Mouse (Mus musculus): ENCODE data around the gene Gmeb1.

Gene Gmeb1

DNA sequence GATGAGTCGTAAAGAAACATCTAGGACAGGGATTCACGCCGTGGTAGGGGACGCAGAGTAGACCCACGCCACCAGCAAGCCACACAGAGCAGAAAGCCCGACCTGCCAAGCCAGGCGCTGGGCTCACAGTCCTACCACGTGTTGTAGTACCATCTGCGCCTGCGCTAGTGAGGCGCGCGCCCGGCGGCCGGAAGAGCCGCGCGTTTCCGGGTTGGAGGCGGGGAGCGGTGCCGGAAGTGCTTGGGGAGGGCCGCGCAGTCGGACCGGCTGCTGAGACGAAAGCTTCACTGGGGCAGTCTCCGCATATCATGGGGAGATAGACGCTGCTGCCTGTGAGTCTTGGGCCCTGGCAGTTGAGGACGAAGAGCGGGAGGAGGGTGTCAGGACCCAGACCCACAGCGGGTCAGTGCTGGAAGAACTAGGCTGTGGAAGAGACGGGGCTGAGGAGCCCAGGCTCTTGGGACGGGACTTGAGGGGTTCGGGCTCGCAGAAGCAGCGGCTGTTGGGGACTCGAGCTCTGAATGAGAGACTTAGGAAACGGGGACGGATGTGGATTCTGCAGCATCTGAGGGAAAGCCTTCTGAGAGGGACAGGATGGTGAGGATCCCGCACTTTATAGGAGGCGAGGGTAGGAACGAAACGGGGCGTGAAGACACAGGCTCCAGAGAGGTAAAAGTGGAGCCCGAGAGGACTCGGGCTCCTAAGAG is 12.9 kb upstream of the Gmeb1 start, which contains the start of gene Taf12:
TSS of gene Taf12 (plus strand) at position 220 of the 707 bp plus-strand sequence.
- in situ Hi-C loops (cut with MboI; ENCODE audit: low sequenced_read_pairs): no loop called here

DNA sequence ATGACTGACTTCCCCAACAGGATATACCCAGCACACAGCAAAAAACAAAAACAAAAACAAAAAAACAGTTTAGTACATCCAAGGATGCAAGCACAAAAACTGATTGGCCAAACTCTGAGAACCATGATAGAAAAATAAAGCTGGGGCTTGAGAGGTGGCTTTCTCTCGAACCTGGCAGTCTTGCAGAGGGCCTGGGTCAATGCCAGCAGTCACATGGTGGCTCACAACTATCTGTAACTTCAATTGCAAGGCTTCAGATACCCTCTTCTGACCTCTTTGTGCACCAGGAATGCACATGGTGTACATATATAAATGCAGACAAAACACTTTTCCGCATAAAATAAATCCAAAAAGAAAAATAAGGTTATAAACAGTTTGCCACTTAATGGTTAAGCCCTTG is 11.8 kb upstream of the Gmeb1 start:
- in situ Hi-C loops (cut with MboI; ENCODE audit: low sequenced_read_pairs): no loop called here

DNA sequence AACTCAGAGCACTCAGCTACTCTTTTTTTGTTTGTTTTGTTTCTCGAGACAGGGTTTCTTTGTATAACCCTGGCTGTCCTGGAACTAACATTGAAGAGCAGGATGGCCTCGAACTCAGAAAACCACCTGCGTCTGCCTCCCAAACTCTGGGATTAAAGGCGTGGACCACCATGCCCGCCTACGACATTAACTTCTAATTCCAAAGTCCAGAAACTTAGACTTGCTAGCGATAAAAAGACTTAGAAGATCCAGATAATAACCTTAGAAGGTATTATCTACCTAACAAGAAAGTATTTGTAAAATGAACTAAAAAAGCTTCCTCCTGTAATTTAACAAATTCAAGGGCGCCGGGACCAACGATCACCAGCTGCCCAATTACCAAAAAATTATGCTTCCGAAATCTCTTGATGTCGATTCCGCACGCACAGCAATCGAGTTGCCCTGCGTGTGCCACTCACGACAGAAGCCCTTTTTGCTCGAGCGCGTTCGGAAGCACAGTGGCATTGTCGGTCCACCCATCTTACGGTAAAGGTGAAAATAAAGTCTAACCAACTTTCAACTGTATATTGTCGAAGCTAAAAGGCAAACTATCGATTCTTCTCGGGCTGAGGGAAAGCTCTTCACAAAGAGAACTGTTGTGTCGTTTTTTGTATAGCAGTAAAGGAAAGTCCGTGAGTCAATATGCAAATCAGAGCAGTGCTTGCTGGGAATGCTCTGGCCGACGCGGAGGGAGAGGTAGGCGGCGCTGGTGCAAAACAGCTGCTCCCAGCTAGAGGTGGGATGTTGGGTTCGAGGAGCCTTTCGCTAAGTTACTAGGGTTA is 8.5 kb upstream of the Gmeb1 start:
- in situ Hi-C loops (cut with MboI; ENCODE audit: low sequenced_read_pairs): no loop called here

DNA sequence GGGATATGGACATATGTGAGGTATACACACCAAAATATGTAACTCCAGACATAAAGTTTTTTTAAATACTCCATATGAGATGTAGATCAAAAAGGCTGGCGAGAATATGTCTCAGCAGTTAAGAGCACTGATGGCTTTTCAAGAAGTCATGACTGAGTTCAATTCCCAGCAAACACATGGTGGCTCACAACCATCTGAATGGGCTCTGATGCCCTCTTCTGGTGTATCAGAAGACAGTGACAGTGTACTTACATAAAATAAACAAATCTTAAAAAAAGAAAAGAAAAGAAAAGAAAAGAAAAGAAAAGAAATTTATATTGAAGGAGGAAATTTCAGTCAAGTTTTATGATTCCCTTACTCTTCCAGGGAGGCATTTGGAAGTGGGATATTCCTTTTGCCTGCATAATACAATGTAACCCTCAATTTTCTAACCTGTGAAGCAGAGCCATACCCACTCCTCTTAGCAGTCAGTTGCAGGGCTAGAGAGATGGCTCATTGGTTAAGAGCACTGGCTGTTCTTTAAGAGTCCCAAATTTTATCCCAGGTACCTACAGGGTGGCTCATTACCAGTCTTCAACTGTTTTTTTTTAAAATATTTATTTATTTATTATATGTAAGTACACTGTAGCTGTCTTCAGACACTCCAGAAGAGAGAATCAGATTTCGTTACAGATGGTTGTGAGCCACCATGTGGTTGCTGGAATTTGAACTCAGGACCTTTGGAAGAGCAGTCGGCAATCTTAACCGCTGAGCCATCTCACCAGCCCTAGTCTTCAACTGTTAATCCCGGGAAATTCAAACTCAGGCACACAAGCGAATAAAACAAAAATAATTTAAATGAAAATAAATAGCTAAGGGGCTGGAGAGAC is 7.7 kb upstream of the Gmeb1 start:
- in situ Hi-C loops (cut with MboI; ENCODE audit: low sequenced_read_pairs): no loop called here

DNA sequence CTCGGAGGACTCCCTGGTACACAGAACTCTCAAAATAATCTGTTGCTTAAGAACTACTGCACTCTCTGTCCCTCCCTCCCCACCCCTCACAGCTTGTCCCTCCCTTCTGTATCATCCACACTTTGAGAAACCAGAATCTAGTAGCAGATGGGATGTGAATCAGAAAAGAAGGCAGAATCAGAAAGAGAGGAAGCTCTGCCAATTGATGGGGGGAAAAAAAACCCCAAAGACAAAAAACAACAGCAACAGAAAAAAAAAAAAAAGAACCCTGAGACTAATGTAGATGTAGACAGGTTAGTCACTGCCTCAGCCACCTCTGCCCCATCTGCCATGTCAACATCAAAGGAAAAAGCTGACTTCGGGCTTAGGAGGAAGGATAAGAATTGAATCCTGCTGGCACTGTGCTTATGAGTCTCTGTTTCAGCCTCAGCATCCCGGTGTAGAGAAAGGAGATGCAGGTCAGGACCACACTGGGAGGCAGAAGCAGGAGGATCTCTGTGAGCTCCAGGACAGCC is 5.5 kb upstream of the Gmeb1 start:
- in situ Hi-C loops (cut with MboI; ENCODE audit: low sequenced_read_pairs): no loop called here

DNA sequence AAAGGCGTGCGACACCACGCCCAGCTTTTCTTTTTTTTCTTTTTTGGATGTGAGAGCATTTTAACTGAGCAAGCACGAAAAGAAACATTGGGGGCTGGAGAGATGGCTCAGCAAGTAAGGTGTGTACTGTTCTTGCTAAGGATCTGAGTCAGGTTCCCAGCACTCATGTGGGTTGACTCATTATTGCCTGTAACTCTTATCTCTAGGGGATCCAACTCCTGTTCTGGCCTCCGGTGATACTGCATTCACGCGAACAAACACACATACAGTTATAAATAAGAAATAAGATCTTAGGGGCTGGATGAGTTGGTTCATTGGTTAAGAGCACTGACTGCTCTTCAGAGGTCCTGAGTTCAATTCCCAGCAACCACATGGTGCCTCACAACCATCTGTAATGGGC is 1.9 kb upstream of the Gmeb1 start:
- in situ Hi-C loops (cut with MboI; ENCODE audit: low sequenced_read_pairs): no loop called here

DNA sequence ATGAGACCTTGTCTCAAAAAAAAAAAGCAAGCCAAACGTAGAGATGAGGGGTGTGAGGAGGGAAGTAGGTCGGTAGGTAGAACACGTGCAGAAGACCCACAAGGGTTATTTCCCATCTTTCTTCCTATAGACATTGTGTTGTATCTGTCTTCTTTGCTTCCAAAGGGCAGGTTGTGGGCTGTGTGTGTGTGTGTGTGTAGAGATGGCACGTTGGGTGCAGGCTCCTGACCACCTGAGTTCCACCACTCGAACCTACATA is 885 bp upstream of the Gmeb1 start:
- in situ Hi-C loops (cut with MboI; ENCODE audit: low sequenced_read_pairs): no loop called here

DNA sequence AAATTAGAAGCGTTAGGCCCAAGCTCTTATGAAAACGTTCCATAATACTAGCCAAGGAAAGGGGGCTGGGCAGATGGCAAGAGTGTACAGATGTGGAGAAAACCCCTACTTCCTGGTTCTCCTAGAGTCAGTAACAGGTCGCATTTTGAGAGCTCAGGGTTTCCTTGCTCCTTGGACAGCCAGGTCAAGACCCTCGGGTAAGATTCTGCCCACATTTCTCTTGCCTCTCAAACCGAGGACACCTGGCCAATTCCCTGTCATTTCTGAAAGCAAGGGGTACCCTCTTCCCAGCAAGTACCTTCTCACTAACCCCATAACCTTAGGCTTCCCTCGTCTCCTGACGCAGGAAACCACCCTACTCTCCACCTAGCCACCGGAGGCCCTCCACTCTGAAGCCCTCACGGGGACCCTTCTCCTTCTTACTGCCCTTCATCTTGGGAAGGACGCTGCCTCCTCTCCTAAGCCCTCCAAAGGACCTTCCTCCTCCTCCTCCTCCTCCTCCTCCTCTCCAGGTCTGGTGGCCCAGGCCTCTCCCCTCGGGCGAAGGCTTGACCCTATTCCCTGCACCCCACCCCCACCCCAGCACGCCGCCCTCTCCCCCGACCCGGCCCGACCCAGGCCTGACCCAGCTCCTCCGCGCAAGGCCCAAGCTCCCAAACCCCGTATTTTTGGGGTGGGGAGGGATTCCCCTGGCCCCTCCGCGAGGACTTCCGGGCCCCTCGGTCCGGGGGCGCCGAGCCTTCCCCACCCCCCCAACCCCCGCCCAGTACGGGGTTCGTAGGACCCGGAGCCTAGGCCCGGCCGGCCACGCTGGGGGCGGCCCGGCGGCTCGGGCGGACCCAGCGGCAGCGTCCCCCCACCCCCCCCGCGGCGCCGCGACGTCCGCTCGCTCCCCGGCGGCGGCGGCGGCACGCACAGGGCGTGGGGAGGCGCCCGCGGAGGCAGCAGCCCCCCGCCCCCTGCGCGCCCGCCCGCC is 710 bp downstream of the Gmeb1 start:
- in situ Hi-C loops (cut with MboI; ENCODE audit: low sequenced_read_pairs): no loop called here

DNA sequence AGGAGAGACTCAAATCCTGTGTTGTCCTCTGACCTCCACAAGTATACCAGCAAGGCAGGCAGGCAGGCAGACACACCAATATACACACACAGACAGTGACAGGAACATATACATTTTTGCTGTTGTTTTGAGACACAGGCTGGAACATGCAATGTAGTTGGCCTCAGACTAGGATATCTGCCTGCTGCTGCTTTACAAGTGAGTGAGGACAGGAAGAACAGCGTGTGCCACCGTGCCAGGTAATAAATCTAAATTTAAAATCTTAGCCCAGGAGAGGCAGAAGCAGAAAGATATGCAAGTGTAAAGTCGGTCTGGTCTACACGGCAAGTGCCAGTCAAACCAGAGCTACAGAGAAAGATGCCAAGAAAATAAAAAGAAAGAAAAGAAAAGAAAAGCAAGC is 2.2 kb downstream of the Gmeb1 start:
- in situ Hi-C loops (cut with MboI; ENCODE audit: low sequenced_read_pairs): loop anchor here (5.0 kb wide), 1 partner anchor 42 kb away; no protein-coding TSS in a partner anchor

DNA sequence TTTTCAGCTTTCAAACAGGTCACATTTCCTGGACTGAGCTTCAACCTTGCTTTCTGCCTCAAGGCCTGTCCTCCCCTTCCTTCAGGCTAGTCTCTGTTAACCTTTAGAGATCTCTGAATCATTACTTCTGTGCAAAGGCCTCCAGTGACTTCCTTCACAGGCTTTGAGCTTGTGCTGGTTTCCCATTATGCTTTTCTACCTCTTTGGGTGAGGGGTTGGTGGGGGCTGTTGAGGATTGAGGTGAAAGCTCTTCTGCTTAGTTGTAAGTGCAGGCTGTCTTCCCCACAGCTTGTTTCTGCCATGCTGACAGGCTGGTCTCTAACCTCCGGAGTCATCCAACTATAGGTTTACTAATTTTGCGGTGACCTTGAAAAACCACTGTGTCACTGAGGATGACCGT is 5.0 kb downstream of the Gmeb1 start:
- in situ Hi-C loops (cut with MboI; ENCODE audit: low sequenced_read_pairs): loop anchor here (5.0 kb wide), 1 partner anchor 39 kb away; no protein-coding TSS in a partner anchor

DNA sequence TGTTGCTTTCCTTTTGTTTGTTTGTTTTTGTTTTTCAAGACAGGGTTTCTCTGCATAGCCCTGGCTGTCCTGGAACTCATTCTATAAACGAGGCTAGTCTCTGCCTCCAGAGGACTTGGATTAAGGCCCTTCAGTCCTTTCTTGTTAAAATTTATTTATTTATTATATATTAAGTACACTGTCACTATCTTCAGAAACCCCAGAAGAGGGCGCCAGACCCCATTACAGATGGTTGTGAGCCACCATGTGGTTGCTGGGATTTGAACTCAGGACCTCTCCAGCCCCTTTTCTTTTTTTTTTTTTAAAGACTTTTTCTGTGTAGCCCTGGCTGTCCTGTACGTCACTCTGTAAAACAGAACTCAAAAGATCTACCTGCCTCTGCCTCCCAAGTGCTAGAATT is 6.4 kb downstream of the Gmeb1 start:
- in situ Hi-C loops (cut with MboI; ENCODE audit: low sequenced_read_pairs): loop anchor here (5.0 kb wide), 1 partner anchor 38 kb away; no protein-coding TSS in a partner anchor

DNA sequence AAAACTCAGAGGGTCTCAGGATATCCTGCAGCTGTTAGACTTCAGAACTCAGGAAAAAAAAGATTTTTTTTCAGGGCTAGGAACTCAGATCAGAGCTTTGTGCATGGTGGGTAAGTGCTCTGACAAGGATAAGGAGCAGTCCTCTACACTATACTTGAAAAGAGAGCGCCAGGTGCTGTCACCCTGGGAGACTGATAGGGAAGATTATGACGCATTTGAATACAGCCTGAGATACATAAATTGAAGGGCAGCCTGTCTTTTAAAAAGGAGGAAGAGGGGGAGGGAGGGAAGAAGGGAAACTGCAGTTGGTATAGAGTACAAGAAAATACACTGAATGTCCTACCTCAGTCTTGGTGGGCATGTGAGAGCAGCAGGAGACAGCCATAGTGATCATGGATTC is 7.8 kb downstream of the Gmeb1 start:
- in situ Hi-C loops (cut with MboI; ENCODE audit: low sequenced_read_pairs): no loop called here

DNA sequence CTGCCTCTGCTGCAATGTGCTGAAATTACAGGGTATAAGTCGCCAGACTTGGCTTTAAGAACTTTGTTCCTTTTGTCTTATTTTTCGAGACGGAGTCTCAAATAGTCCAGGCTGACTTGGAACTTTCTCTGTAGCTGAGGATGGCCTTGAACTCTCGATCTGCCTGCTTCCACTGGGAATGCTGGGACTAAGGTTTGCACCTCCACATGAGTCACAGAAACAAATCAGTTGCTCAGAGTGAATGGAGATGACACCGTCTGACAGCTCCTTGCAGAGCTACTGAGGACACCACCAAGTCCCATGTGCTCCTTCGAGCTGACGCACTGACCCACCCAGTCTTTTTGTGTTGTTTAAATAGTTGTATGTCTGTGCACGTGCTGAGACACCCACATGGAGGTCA is 8.3 kb downstream of the Gmeb1 start:
- in situ Hi-C loops (cut with MboI; ENCODE audit: low sequenced_read_pairs): no loop called here

DNA sequence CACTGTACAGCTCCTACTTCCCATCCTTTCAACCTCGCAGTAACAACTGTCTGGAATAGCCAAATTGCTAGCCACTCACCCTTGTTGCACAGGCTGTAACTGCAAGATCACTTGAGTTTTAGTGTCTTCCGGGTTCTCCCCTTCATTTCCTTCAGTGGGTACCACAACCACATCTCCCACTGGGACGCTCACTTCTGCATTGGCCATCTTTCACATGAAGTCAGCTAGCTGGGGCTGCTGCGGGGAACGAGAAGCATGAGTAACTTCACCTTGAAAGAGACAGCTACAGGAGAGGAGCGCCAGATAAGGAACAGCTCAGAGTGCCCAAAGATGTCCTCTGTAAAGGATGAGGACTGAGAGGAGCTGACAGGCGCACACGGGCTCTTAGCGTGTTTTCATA is 9.8 kb downstream of the Gmeb1 start:
- in situ Hi-C loops (cut with MboI; ENCODE audit: low sequenced_read_pairs): no loop called here

DNA sequence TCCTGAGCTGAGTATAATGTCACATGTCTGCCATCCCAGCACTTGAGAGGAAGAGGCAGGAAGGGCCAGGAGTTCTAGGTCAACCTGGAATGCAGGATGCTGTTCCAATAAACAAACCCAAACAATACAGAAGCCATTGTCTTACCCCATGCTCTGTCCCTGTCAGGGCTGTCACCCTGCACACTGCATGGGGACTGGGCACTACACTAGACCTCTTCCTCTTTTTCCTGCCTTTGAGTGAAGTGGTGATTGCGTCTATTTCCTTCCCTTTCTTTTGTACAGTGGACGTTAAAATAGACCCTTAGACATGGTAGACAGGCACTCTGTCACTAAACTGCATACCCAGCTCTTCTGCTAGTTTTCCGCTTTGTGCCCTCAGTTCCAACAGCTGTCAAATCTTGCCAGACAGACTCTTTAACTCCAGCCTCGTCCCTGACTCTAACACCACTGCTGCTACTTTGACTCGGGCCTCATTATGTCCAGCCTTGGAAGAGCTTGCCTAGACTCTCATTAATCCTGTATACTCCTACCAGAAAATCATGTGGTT is 13.9 kb downstream of the Gmeb1 start:
- in situ Hi-C loops (cut with MboI; ENCODE audit: low sequenced_read_pairs): no loop called here

DNA sequence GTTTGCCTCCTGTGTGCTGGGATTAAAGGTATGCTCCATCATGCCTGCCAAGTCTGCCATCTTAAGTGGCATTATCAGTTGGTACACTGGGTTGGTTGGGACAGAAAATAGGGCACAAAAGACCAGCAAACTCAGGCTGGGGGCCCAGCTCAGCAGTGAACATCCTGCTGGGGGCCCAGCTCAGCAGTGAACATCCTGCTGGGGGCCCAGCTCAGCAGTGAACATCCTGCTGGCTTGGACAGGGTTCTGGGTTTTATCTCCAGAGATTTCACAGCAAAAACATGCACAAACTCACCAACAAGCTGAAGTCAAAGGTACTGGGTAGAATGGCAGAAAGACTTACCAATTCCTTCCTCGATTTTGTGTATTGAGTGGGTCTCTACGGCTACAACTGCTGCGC is 15.8 kb downstream of the Gmeb1 start:
- in situ Hi-C loops (cut with MboI; ENCODE audit: low sequenced_read_pairs): no loop called here

DNA sequence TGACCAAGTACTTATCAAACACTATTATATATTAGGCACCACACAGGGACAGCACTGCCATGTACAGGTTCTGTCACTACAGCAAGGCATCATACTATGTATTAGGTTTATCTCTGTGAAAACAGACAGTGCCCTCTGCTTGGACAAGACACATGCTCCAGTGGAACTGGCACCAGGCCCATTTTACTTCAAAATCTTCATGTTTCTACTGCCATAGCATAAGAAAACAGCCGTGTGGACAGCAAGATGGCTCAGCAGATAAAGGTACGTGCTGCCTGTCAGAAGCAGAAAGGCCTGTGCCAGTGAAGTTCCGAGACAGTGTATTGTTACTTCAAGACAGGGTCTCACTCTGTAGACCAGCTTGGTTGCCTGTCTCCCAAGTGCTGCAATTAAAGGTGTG is 20.2 kb downstream of the Gmeb1 start:
- in situ Hi-C loops (cut with MboI; ENCODE audit: low sequenced_read_pairs): no loop called here

DNA sequence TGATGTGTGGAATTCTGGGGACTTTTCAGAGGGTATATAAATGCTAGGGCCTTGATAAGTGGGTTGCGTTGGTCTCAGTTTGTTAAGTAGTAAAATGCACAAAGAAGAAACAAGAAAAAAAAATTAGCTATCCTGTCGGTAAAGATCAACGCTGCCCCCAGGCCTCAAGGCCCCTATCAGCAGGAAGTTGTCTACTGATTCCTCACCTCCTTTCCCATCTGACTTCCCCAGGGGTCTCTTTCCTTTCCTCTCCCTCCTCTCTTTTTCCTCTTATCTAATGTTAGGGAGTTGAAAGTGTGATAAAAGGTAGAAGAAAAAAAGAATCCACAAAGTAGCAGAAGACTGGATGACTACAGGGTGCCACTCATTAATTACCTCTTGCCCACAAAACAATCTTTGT is 21.0 kb downstream of the Gmeb1 start:
- in situ Hi-C loops (cut with MboI; ENCODE audit: low sequenced_read_pairs): no loop called here

DNA sequence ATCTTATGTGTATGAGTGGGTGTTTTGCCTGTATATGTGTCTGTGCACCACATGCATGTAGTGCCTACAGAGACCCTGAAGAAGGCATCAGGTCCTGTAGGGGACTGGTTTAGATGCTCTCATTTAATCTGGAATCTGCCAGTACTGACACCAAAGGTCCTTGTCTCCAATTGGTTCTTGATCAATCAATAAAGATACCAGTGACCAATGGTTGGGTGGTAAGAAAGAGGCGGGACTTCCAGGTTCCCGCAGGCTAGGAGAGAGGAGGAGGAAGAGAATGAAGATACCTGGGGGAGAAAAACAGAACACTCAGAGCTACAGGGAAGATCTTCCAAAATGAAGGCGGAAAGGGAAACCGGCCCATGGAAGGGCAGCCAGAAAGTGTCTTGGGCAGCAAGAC is 23.0 kb downstream of the Gmeb1 start:
- in situ Hi-C loops (cut with MboI; ENCODE audit: low sequenced_read_pairs): no loop called here

DNA sequence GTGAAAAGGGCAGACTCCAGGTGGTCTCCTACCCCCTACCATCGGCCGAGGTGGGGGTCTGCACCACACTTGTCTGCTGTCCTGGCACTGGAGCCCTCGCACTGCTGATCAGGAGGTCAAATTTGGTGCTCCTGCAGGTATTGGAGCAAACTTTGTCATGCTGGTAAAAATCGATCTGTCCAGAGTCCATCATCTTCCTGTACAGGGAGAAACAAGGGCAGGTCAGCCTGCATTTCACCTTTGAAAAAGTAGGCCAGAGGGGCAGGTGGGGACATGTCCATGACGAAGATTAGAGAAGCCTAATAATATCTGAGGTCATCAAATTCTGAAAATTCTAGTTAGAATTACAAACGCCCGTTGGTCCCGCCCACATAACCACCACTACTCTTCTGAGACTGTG is 26.7 kb downstream of the Gmeb1 start:
- in situ Hi-C loops (cut with MboI; ENCODE audit: low sequenced_read_pairs): no loop called here
